Mouse (Mus musculus): ENCODE measurements at regions not wholly inside any gene's neighbourhood (a gene's known extent, or its start where the extent isn't known, plus 50 kb on each side); places are given as distances from the start of the nearest gene placed in this dataset.

DNA sequence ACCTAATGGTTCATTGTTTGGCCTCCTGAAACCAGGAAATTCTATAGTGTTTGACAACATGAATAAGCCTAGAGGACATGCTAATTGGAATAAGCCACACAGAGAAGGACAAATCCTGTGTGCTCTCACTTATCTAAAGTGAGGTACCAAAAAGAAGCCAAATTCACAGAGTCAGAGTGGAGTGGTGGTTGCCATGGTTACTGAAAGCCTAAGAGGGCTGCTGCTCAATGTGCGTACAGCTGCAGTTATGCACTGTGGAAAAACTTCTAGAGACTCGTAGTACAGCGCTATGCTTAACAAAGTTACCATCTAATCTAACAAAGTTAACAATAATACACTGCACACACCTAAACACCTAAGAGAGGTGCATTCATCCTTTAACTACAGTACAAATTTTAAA lies 171.4 kb upstream of the Ntm start:
- 68% methylated on average over 3 of the region's 3 CpGs for WGBS
- no peak for ATAC-seq (ENCODE audit: low FRiP score, low read depth)

DNA sequence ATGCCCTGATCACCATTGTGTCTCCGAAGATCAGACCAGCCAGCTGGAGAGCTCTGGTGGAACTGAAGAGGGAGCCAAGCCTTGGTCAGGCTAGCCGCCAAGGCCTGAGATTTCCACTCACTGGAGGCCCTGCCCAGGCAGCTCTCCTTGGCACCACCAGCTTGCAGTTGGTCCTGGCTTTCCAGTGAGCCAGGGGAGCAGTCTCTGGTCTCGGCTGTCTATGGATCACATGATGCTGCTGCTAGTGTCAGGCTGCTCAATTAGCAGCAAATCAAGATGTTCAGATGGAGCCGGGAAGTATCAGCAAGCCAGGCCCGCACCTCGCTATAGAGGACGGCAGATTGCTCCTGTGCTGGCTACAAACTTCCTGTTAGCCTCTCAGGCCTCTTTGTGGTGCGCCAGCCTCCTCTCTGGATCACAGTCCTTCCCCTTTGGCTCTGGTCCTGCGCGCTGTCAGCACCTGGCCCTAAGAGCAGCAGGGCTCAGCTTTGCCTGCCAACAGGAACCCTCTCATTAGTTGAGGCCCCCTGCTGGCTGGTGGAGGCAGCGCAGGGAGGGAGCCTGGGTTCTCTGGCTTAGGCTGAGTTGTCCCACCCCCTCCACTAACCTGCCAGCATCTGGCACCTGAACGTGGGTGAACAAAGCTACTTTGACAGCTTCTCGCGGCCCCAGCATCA lies 174.8 kb upstream of the Ntm start:
- no peaks in the 10 kb centered on the region for H3K27me3 ChIP-seq (replicated peaks)
- WGBS: 34% methylated on average over 14 of the region's 14 CpGs
- H3K4me1 ChIP-seq: 0 out of 2 replicates have a peak, but pooled peaks cover 4% of the 10 kb centered on the region
- no peak overlapping the region for H3K27ac ChIP-seq
- peak overlapping the region; percentile 31; the same call in 1 of the 2 replicates for H3K4me2 ChIP-seq (replicated peaks)
- no peak overlapping the region for H3K4me3 ChIP-seq
- H3K36me3 ChIP-seq: no peaks in the 10 kb centered on the region
- no peaks in the 10 kb centered on the region for H3K9me3 ChIP-seq
- H3K9ac ChIP-seq: no peak overlapping the region
- peak; percentile 56 for ATAC-seq (ENCODE audit: low FRiP score, low read depth)

More for the DNA sequence above, 171.4 kb upstream of the Ntm start:
- 0 out of 2 replicates have a peak, but pooled peaks cover 4% of the 10 kb centered on the region for H3K4me1 ChIP-seq
- no peak overlapping the region for H3K27ac ChIP-seq
- H3K27me3 ChIP-seq (replicated peaks): no peaks in the 10 kb centered on the region
- H3K9ac ChIP-seq: no peak overlapping the region
- no peaks in the 10 kb centered on the region for H3K9me3 ChIP-seq
- no peaks in the 10 kb centered on the region for H3K36me3 ChIP-seq
- no peak overlapping the region for H3K4me3 ChIP-seq
- no peak overlapping the region for H3K4me2 ChIP-seq (replicated peaks)

DNA sequence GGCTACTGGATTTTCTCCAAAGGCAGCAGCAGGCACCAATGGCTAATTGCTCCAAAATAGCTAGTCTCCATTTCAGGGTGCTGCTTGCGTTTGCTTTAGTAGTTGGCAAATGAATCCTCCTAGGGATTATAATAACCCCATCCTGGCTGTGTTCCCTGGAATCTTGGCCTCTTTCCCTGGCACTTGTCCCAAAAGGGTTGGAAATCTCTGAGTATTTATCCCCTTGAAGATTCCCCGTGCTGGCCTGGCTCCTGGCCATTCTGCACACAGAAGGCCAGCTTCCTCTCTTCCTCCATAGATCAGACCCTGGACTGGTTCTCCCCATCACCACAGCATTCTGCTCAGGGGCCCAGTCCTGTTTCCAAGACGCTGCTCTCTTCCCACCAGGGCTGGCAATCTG lies 177.2 kb upstream of the Ntm start:
- WGBS: 61% methylated on average over 3 of the region's 3 CpGs

DNA sequence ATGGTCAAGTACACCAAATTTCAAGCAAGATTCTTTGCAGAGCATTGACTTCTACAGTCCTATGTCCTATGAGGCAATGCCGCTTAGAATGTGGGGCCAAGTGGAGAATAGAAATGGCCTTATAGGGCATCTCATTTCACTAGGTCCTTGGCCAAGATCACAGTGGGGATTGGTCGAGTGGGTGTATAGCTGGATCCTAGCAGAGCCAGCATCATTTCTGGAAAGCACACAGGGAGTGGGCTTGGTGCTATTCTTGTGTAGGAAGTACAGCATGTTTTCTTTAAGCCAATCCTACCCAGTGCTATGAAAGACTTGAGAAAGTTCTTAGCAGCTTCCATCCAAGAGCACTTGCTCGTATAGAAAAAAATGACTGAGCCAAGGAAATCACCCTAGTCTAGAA lies 178.2 kb upstream of the Ntm start:
- 0 out of 2 replicates have a peak, but pooled peaks cover 4% of the 10 kb centered on the region for H3K4me1 ChIP-seq
- no peak for ATAC-seq (ENCODE audit: low FRiP score, low read depth)
- H3K27ac ChIP-seq: no peak overlapping the region
- H3K4me2 ChIP-seq (replicated peaks): no peak overlapping the region
- H3K9me3 ChIP-seq: no peaks in the 10 kb centered on the region
- WGBS: 88% methylated on average over 3 of the region's 3 CpGs
- H3K4me3 ChIP-seq: no peak overlapping the region
- H3K9ac ChIP-seq: no peak overlapping the region
- H3K36me3 ChIP-seq: no peaks in the 10 kb centered on the region
- H3K27me3 ChIP-seq (replicated peaks): no peaks in the 10 kb centered on the region

More for the DNA sequence above, 177.2 kb upstream of the Ntm start:
- Histone ChIP-seq H3K27me3 (replicated peaks) (no peaks in the 10 kb centered on the region), H3K4me1 (0 out of 2 replicates have a peak, but pooled peaks cover 4% of the 10 kb centered on the region), H3K36me3 (no peaks in the 10 kb centered on the region), H3K9ac (no peak overlapping the region), H3K9me3 (no peaks in the 10 kb centered on the region), H3K27ac (no peak overlapping the region), H3K4me3 (no peak overlapping the region), H3K4me2 (replicated peaks) (no peak overlapping the region)
- ATAC-seq (ENCODE audit: low FRiP score, low read depth): 0 out of 2 replicates have a peak, but pooled peaks have one; percentile 29

DNA sequence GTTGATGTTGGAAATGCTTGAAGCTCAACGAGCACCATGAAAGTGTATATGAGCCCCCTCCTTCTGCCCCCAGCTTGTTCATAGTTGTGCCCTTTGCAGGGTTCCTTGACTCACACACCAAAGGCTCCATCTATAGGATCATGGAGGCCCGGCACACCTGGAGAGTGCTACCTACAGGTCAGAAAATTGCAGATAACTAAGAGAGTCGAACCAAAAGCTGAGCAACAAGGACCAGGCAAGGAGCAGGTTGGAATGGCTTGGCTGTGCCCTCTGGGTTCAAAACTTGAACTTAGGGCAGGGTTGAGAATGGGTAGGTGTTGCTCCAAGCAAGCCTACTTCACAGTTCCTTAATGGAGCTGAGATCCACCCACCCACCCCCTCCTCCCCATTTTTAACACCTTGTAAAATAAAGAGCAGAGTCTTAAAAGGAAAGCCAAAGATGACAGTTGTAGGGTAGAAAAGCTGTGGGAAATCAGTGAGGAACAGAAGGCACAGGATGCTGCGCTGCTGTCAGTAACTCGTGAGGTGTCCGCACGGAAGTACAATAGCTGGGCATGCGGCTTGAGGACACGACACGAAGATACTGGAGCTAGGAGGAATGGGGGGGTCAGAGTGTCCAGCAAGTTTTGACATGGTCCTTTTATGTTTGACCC lies 180.0 kb upstream of the Ntm start:
- Histone ChIP-seq H3K27me3 (replicated peaks) (no peaks in the 10 kb centered on the region), H3K9me3 (no peaks in the 10 kb centered on the region), H3K36me3 (no peaks in the 10 kb centered on the region), H3K4me2 (replicated peaks) (no peak overlapping the region), H3K9ac (no peak overlapping the region), H3K4me3 (no peak overlapping the region), H3K27ac (no peak overlapping the region), H3K4me1 (no peaks in the 10 kb centered on the region)
- ATAC-seq (ENCODE audit: low FRiP score, low read depth): no peak
- 92% methylated on average over 10 of the region's 10 CpGs for WGBS

DNA sequence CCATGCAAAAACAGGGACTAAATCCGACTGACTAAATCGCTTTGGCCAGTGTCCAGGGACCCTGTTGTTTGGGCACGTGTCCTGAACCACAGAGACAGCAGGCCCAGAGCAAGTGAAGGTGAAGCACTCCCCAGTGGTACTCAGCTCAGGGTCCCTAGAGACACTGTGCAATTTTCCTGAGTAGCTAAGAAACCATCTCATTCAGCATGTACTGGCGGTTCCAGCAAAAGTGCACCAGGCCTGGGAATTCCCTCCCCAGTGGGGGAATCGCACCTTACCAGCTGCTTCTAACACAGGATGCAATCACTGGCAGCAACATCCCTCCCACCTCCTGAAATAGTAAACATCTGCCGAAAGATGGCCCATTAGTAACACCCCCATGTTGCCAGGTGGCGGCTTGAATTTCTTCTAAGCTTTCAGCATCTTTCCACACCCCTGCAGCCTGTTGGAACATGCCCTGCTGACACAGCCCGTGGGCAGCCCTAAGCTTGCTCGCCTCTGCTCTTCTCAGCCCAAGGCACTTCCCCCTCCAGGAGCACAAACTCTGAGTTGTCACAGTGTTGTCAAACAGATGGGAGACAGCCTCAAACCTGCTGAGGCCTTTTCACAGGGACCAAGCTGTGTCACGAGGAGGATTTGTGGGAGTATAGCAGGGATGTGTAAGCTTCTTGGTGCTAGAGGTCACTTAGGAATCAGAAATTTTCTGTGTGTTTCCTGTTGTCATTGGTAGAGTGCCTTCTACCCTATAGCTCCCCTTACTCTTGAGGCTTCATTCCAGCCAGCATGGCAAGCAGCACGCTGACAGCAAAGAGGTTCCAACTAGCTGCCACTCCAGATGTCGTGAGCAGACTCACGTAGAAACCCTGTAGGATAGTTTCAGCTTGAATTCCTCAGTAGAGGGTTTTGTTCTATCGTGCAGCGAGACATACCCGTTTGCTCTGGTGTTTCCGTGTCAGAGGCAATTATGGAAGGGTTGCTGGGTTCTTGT lies 186.8 kb upstream of the Ntm start:
- no peak overlapping the region for H3K9ac ChIP-seq
- ATAC-seq (ENCODE audit: low FRiP score, low read depth): no peak
- H3K9me3 ChIP-seq: no peaks in the 10 kb centered on the region
- H3K36me3 ChIP-seq: no peaks in the 10 kb centered on the region
- 0 out of 2 replicates have a peak, but pooled peaks cover 7% of the 10 kb centered on the region for H3K4me1 ChIP-seq
- no peak overlapping the region for H3K4me2 ChIP-seq (replicated peaks)
- no peaks in the 10 kb centered on the region for H3K27me3 ChIP-seq (replicated peaks)
- H3K4me3 ChIP-seq: no peak overlapping the region
- WGBS: 53% methylated on average over 17 of the region's 17 CpGs
- no peak overlapping the region for H3K27ac ChIP-seq

DNA sequence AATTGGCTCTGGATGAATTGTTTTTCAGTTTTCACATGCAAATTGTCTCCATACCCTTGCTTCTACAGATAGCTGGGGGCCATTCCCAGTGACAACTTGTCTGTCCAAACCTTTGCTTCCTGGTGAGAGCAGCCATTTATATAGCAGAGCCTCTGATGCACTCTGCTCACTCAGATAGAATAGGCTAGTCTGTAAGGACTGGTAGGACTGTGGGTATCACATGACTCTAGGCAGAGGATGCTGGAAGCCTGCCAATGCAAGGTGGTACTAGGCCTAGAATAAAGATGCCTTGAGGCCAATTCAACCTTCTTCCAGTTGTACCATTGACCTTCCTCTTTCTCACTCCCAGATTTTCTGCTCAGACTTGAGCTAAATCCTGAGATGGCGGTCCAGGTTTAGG lies 188.2 kb upstream of the Ntm start:
- Histone ChIP-seq H3K9me3 (no peaks in the 10 kb centered on the region), H3K36me3 (no peaks in the 10 kb centered on the region), H3K9ac (no peak overlapping the region), H3K4me1 (0 out of 2 replicates have a peak, but pooled peaks cover 7% of the 10 kb centered on the region), H3K4me3 (no peak overlapping the region), H3K27ac (no peak overlapping the region), H3K4me2 (replicated peaks) (no peak overlapping the region), H3K27me3 (replicated peaks) (no peaks in the 10 kb centered on the region)
- no peak for ATAC-seq (ENCODE audit: low FRiP score, low read depth)
- 98% methylated on average over 1 of the region's 1 CpGs for WGBS

DNA sequence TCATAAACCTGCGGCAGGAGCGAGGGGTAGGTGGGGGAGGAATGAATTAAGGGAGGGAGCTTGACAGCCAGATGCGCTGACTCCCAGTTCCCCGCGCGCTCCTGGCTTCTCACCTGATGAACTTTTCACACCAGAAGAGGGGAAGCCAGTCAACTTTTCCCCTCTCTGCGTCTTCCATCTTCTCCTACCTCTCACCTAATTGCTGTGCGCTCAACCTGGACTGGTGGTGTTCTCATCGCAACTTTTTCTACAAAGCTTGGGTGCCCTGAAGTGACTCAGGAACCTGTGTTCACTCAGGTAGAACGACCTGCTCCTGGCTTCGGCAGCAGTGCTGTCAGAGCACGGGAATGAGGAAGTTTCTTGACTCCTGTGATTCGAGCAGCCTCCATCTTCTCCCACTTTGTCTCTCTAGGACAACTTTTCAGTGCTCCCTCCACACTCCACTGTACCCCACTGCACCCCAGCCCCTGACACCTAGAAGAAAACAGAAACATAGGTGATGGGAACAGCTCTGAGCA lies 203.4 kb upstream of the Ntm start:
- Histone ChIP-seq H3K4me2 (replicated peaks) (no peak overlapping the region), H3K4me1 (peaks cover 10% of the 10 kb centered on the region), H3K9me3 (no peaks in the 10 kb centered on the region), H3K27ac (no peak overlapping the region), H3K4me3 (no peak overlapping the region), H3K27me3 (replicated peaks) (no peaks in the 10 kb centered on the region), H3K9ac (no peak overlapping the region), H3K36me3 (no peaks in the 10 kb centered on the region)
- WGBS: 86% methylated on average over 13 of the region's 13 CpGs
- ATAC-seq (ENCODE audit: low FRiP score, low read depth): no peak

DNA sequence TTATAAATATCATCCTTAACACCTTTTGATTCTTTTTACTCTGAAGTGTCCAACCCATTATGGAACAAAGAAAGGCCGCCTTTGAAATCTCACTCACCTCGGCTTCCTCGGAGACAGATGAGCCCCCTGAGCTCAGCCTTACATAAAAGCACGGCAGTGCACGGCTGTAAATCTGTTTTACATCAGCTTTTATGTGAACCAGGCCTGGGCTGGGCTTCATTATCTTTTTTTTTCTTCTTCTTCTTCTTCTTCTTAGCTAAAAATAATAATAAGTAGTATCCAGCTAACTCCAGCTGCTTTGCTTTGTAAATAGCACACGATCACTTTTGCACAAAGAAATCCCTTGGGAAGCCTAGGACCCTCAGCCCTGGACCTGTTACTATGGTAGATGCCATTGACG lies 204.3 kb upstream of the Ntm start:
- no peaks in the 10 kb centered on the region for H3K27me3 ChIP-seq (replicated peaks)
- H3K9ac ChIP-seq: no peak overlapping the region
- ATAC-seq (ENCODE audit: low FRiP score, low read depth): no peak; the same call in 1 of the 2 replicates
- H3K36me3 ChIP-seq: no peaks in the 10 kb centered on the region
- no peak overlapping the region for H3K4me3 ChIP-seq
- H3K9me3 ChIP-seq: no peaks in the 10 kb centered on the region
- no peak overlapping the region; the same call in 1 of the 2 replicates for H3K27ac ChIP-seq
- H3K4me2 ChIP-seq (replicated peaks): no peak overlapping the region
- WGBS: 4% methylated on average over 7 of the region's 7 CpGs
- peaks cover 10% of the 10 kb centered on the region for H3K4me1 ChIP-seq

DNA sequence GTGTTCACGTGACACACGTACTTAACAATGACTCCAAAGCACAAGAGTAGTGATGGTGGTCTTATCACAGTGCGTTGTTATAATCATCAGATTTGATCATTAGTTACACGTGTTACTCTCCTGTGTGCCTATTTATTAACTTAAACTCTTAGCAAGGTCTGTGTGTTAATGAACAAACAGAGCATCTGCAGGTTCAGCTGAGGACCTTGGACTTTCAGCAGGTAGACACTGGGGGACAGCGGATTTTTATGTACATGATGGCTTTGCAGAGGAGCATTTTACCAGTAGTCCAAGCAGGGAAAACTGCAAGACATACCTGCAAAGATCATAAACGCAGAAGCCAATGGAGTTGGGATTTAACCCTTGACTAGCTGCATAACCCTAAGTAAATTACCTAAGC lies 211.7 kb upstream of the Ntm start:
- H3K36me3 ChIP-seq: no peaks in the 10 kb centered on the region
- H3K27me3 ChIP-seq (replicated peaks): no peaks in the 10 kb centered on the region
- H3K9ac ChIP-seq: no peak overlapping the region
- H3K9me3 ChIP-seq: no peaks in the 10 kb centered on the region
- no peak overlapping the region for H3K4me2 ChIP-seq (replicated peaks)
- H3K4me3 ChIP-seq: no peak overlapping the region
- 91% methylated on average over 6 of the region's 6 CpGs for WGBS
- H3K4me1 ChIP-seq: 0 out of 2 replicates have a peak, but pooled peaks cover 4% of the 10 kb centered on the region
- ATAC-seq (ENCODE audit: low FRiP score, low read depth): no peak
- H3K27ac ChIP-seq: no peak overlapping the region

DNA sequence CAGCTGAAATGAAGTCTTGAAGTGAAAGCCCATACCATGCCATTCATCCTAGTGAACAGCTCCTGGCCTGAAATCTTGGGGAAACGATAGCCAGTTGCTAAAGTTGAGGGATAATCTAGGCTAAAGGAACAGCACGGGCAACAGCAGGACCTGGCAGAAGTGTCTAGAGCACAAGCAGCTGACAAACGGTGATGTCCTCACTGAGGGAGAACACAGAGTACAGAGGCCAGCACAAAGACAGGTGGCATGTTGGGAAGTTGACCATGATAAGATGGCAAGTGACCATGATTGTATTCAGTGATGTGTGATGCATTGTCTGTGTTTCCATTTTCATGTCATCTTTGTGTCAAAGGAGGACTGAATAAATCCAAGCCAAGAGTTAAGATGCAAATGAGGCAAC lies 212.4 kb upstream of the Ntm start:
- no peaks in the 10 kb centered on the region for H3K9me3 ChIP-seq
- no peak overlapping the region for H3K27ac ChIP-seq
- H3K4me2 ChIP-seq (replicated peaks): no peak overlapping the region

DNA sequence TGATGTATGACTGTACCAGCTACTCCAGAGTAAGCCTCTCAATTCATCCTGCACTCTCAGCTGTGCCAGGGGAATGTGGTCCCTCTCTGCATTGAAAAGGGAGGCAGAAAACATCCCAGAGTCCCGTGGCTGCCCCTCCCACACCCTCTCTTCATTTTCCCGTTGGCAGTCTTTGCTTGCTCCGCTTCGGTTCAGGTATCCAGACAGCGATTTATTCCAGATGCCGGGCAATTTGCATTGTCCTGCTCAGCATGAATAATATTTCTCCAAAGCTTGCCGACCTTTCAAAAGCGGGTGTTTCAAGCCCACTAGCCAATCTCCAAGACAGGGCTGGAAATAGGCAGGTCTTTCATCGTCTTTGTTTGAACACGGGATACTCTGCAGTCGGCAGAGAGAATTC lies 220.5 kb upstream of the Ntm start:
- 73% methylated on average over 11 of the region's 11 CpGs for WGBS
- H3K9ac ChIP-seq: no peak overlapping the region
- no peak for ATAC-seq (ENCODE audit: low FRiP score, low read depth)
- H3K27ac ChIP-seq: no peak overlapping the region
- no peaks in the 10 kb centered on the region for H3K9me3 ChIP-seq
- H3K4me1 ChIP-seq: peaks cover 16% of the 10 kb centered on the region
- no peaks in the 10 kb centered on the region for H3K27me3 ChIP-seq (replicated peaks)
- H3K4me2 ChIP-seq (replicated peaks): no peak overlapping the region
- H3K4me3 ChIP-seq: no peak overlapping the region
- no peaks in the 10 kb centered on the region for H3K36me3 ChIP-seq

More for the DNA sequence above, 212.4 kb upstream of the Ntm start:
- Histone ChIP-seq H3K4me3 (no peak overlapping the region), H3K9ac (no peak overlapping the region), H3K36me3 (no peaks in the 10 kb centered on the region), H3K27me3 (replicated peaks) (no peaks in the 10 kb centered on the region), H3K4me1 (0 out of 2 replicates have a peak, but pooled peaks cover 4% of the 10 kb centered on the region)
- 85% methylated on average over 3 of the region's 3 CpGs for WGBS
- no peak for ATAC-seq (ENCODE audit: low FRiP score, low read depth)
